Mouse (Mus musculus): ENCODE measurements around the gene Tnfsf15. TPM values are rescaled to one million over a fixed set of nuclear protein-coding genes. Genes with fewer than 3 reads are reported as not detected.

Gene Tnfsf15
- polyA plus RNA-seq (2015; fragmentation: Nextera tagmentation; extraction: Ambion mirVana): 0.16 and 0.18 TPM in 2 replicates

GRCm38 (mm10) chr4:63744693-63745171 lies at the start of gene Tnfsf15:
TSS of gene Tnfsf15 (minus strand) at chr4:63745113.
- Histone ChIP-seq H3K4me3 (ENCODE audit: low read length) (no peak within 1 kb of the TSS; the same call in 1 of the 2 replicates), H3K9ac (ENCODE audit: low read depth, low read length) (no peak within 1 kb of the TSS; the same call in 1 of the 2 replicates), H3K36me3 (ENCODE audit: control insufficient read depth, insufficient read depth, low read length) (no peaks in the 10 kb centered on the region), H3K4me1 (ENCODE audit: control insufficient read depth, insufficient read depth, low read length) (peaks cover 26% of the 10 kb centered on the region), H3K27me3 (replicated peaks; ENCODE audit: control insufficient read depth, insufficient read depth, low read length) (no peaks in the 10 kb centered on the region), H3K4me2 (ENCODE audit: low read depth, low read length) (peak within 1 kb of the TSS; percentile 24), H3K27ac (ENCODE audit: low read length) (no peak within 1 kb of the TSS), H3K9me3 (ENCODE audit: control insufficient read depth, low read length) (no peaks in the 10 kb centered on the region)
- ATAC-seq: peak; percentile 59
- WGBS: 23% methylated on average over 8 of the region's 8 CpGs

GRCm38 (mm10) chr4:63792328-63792727 lies 47.4 kb upstream of the Tnfsf15 start:
- no peaks in the 10 kb centered on the region for H3K9me3 ChIP-seq (ENCODE audit: control insufficient read depth, low read length)
- 92% methylated on average over 3 of the region's 3 CpGs for WGBS
- ATAC-seq: no peak
- no peak overlapping the region for H3K27ac ChIP-seq (ENCODE audit: low read length)
- no peak overlapping the region for H3K9ac ChIP-seq (ENCODE audit: low read depth, low read length)
- H3K4me2 ChIP-seq (ENCODE audit: low read depth, low read length): no peak overlapping the region
- H3K4me3 ChIP-seq (ENCODE audit: low read length): no peak overlapping the region
- H3K36me3 ChIP-seq (ENCODE audit: control insufficient read depth, insufficient read depth, low read length): no peaks in the 10 kb centered on the region
- H3K27me3 ChIP-seq (replicated peaks; ENCODE audit: control insufficient read depth, insufficient read depth, low read length): no peaks in the 10 kb centered on the region
- H3K4me1 ChIP-seq (ENCODE audit: control insufficient read depth, insufficient read depth, low read length): no peaks in the 10 kb centered on the region

- Histone ChIP-seq H3K4me2 (ENCODE audit: low read depth, low read length) (no peak overlapping the region), H3K27me3 (replicated peaks; ENCODE audit: control insufficient read depth, insufficient read depth, low read length) (no peaks in the 10 kb centered on the region), H3K4me3 (ENCODE audit: low read length) (no peak overlapping the region), H3K9ac (ENCODE audit: low read depth, low read length) (no peak overlapping the region), H3K9me3 (ENCODE audit: control insufficient read depth, low read length) (no peaks in the 10 kb centered on the region), H3K36me3 (ENCODE audit: control insufficient read depth, insufficient read depth, low read length) (no peaks in the 10 kb centered on the region), H3K4me1 (ENCODE audit: control insufficient read depth, insufficient read depth, low read length) (no peaks in the 10 kb centered on the region), H3K27ac (ENCODE audit: low read length) (no peak overlapping the region)
- no peak for ATAC-seq
- WGBS: 44% methylated on average over 2 of the region's 2 CpGs
These were observed 40.6 kb upstream of the Tnfsf15 start for GRCm38 (mm10) chr4:63785466-63785865.

- Histone ChIP-seq H3K4me1 (ENCODE audit: control insufficient read depth, insufficient read depth, low read length) (no peaks in the 10 kb centered on the region), H3K27ac (ENCODE audit: low read length) (no peak overlapping the region), H3K9me3 (ENCODE audit: control insufficient read depth, low read length) (no peaks in the 10 kb centered on the region), H3K36me3 (ENCODE audit: control insufficient read depth, insufficient read depth, low read length) (no peaks in the 10 kb centered on the region), H3K4me3 (ENCODE audit: low read length) (no peak overlapping the region), H3K4me2 (ENCODE audit: low read depth, low read length) (no peak overlapping the region), H3K27me3 (replicated peaks; ENCODE audit: control insufficient read depth, insufficient read depth, low read length) (no peaks in the 10 kb centered on the region), H3K9ac (ENCODE audit: low read depth, low read length) (no peak overlapping the region)
- ATAC-seq: no peak
- WGBS: 52% methylated on average over 5 of the region's 5 CpGs
These were observed 38.9 kb upstream of the Tnfsf15 start for GRCm38 (mm10) chr4:63783826-63784225.

GRCm38 (mm10) chr4:63782970-63783613 lies 38.2 kb upstream of the Tnfsf15 start:
- Histone ChIP-seq H3K4me2 (ENCODE audit: low read depth, low read length) (no peak overlapping the region), H3K4me3 (ENCODE audit: low read length) (no peak overlapping the region), H3K9ac (ENCODE audit: low read depth, low read length) (no peak overlapping the region), H3K36me3 (ENCODE audit: control insufficient read depth, insufficient read depth, low read length) (no peaks in the 10 kb centered on the region), H3K4me1 (ENCODE audit: control insufficient read depth, insufficient read depth, low read length) (no peaks in the 10 kb centered on the region), H3K9me3 (ENCODE audit: control insufficient read depth, low read length) (no peaks in the 10 kb centered on the region), H3K27ac (ENCODE audit: low read length) (no peak overlapping the region), H3K27me3 (replicated peaks; ENCODE audit: control insufficient read depth, insufficient read depth, low read length) (no peaks in the 10 kb centered on the region)
- WGBS: 68% methylated on average over 7 of the region's 7 CpGs
- no peak; the same call in 1 of the 2 replicates for ATAC-seq

GRCm38 (mm10) chr4:63777223-63777622 lies 32.3 kb upstream of the Tnfsf15 start:
- Histone ChIP-seq H3K4me3 (ENCODE audit: low read length) (no peak overlapping the region), H3K27ac (ENCODE audit: low read length) (no peak overlapping the region), H3K27me3 (replicated peaks; ENCODE audit: control insufficient read depth, insufficient read depth, low read length) (no peaks in the 10 kb centered on the region), H3K9me3 (ENCODE audit: control insufficient read depth, low read length) (no peaks in the 10 kb centered on the region), H3K36me3 (ENCODE audit: control insufficient read depth, insufficient read depth, low read length) (no peaks in the 10 kb centered on the region), H3K9ac (ENCODE audit: low read depth, low read length) (no peak overlapping the region), H3K4me2 (ENCODE audit: low read depth, low read length) (no peak overlapping the region), H3K4me1 (ENCODE audit: control insufficient read depth, insufficient read depth, low read length) (no peaks in the 10 kb centered on the region)
- 84% methylated on average over 8 of the region's 8 CpGs for WGBS
- no peak for ATAC-seq

- Histone ChIP-seq H3K9ac (ENCODE audit: low read depth, low read length) (no peak overlapping the region), H3K9me3 (ENCODE audit: control insufficient read depth, low read length) (no peaks in the 10 kb centered on the region), H3K4me1 (ENCODE audit: control insufficient read depth, insufficient read depth, low read length) (no peaks in the 10 kb centered on the region), H3K4me3 (ENCODE audit: low read length) (no peak overlapping the region), H3K27me3 (replicated peaks; ENCODE audit: control insufficient read depth, insufficient read depth, low read length) (no peaks in the 10 kb centered on the region), H3K36me3 (ENCODE audit: control insufficient read depth, insufficient read depth, low read length) (no peaks in the 10 kb centered on the region), H3K4me2 (ENCODE audit: low read depth, low read length) (no peak overlapping the region), H3K27ac (ENCODE audit: low read length) (no peak overlapping the region)
- no peak for ATAC-seq
- WGBS: 51% methylated on average over 8 of the region's 8 CpGs
These were observed 28.6 kb upstream of the Tnfsf15 start for GRCm38 (mm10) chr4:63773306-63774090.

GRCm38 (mm10) chr4:63772514-63772913 lies 27.6 kb upstream of the Tnfsf15 start:
- Histone ChIP-seq H3K36me3 (ENCODE audit: control insufficient read depth, insufficient read depth, low read length) (no peaks in the 10 kb centered on the region), H3K27me3 (replicated peaks; ENCODE audit: control insufficient read depth, insufficient read depth, low read length) (no peaks in the 10 kb centered on the region), H3K9ac (ENCODE audit: low read depth, low read length) (no peak overlapping the region), H3K9me3 (ENCODE audit: control insufficient read depth, low read length) (no peaks in the 10 kb centered on the region), H3K27ac (ENCODE audit: low read length) (no peak overlapping the region), H3K4me1 (ENCODE audit: control insufficient read depth, insufficient read depth, low read length) (no peaks in the 10 kb centered on the region), H3K4me2 (ENCODE audit: low read depth, low read length) (no peak overlapping the region), H3K4me3 (ENCODE audit: low read length) (no peak overlapping the region)
- WGBS: 79% methylated on average over 2 of the region's 2 CpGs
- ATAC-seq: no peak

GRCm38 (mm10) chr4:63771291-63771690 lies 26.4 kb upstream of the Tnfsf15 start:
- H3K27ac ChIP-seq (ENCODE audit: low read length): no peak overlapping the region
- H3K4me3 ChIP-seq (ENCODE audit: low read length): no peak overlapping the region
- no peaks in the 10 kb centered on the region for H3K27me3 ChIP-seq (replicated peaks; ENCODE audit: control insufficient read depth, insufficient read depth, low read length)
- no peak overlapping the region for H3K9ac ChIP-seq (ENCODE audit: low read depth, low read length)
- WGBS: 79% methylated on average over 4 of the region's 4 CpGs
- no peaks in the 10 kb centered on the region for H3K4me1 ChIP-seq (ENCODE audit: control insufficient read depth, insufficient read depth, low read length)
- H3K9me3 ChIP-seq (ENCODE audit: control insufficient read depth, low read length): no peaks in the 10 kb centered on the region
- H3K36me3 ChIP-seq (ENCODE audit: control insufficient read depth, insufficient read depth, low read length): no peaks in the 10 kb centered on the region
- no peak for ATAC-seq
- no peak overlapping the region for H3K4me2 ChIP-seq (ENCODE audit: low read depth, low read length)
